Mouse (Mus musculus) left cerebral cortex, postnatal 10 days (tissue): Measurements from ENCODE around the gene Lhb. TPM values are rescaled to one million over a fixed set of nuclear protein-coding genes. Genes with fewer than 3 reads are reported as not detected.

Source experiments
- DNase-seq, 2 experiments: peaks; one replicate each; pipeline ENCODE4 v3.0.0; 2021 to 2022; ENCODE audit warnings: low spot score in 2 of 2, mixed read lengths in 1 of 2; ENCODE audit errors: extremely low spot score in 1 of 2
- intact Hi-C: fragments of 180-260 bp; cut with DNase I; formaldehyde crosslinking; loops from one replicate; pipeline ENCODE4 v1.15.1; 2025
- microRNA-seq: library from miRNA; unstranded; fragments of <30 nt; microRNA quantifications from one replicate; pipeline ENCODE4 v1.2.0, GENCODE M21; 2022
- total RNA-seq, 2 experiments: library from RNA; stranded (reverse); gene quantifications; 2 replicates each; pipeline ENCODE4 v1.2.3; 2021

The Lhb gene
- total RNA-seq, 2 experiments from 2014 or later = not detected

DNA sequence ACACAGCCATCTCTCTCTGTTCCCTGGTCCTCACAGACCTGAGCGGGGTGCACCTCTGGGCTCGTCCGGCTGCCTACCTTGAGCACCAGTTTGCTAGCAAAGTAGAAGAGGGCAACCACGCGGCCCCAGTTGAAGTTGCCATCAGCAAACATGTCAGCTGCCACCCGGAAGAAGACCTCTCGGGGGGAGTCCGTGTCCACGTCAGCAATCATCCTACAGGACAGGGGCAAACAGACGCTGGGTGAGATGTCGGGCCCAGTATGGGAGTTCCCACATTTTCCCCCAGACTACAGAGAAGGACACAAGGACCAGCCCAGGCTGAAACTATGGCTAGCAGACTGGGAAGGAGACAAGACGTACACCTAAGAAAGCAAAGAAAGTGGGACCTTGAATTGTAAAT, 44.5 kb downstream of the Lhb start:
- intact Hi-C loops = no loop called here
- DNase-seq = no peak

DNA sequence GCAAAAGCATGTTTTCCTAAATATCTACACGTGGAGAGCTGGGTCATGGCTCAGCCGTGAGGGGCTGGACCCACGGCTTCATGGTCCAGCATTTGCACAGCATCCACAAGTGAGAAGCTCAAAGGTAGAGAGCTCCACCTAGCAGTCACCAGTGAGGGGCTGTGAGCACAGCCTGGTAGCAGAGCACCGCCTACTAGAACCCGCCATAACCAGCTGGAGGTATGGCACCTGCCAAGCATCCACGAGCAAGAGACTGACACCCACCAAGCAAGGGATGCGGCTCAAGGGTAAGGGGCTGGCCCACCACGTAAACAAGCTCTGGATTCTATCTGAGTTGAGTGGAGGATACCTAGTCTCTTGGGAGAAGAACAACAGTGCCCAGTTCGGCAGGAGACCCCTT, 44.9 kb downstream of the Lhb start:
- no peak for DNase-seq

DNA sequence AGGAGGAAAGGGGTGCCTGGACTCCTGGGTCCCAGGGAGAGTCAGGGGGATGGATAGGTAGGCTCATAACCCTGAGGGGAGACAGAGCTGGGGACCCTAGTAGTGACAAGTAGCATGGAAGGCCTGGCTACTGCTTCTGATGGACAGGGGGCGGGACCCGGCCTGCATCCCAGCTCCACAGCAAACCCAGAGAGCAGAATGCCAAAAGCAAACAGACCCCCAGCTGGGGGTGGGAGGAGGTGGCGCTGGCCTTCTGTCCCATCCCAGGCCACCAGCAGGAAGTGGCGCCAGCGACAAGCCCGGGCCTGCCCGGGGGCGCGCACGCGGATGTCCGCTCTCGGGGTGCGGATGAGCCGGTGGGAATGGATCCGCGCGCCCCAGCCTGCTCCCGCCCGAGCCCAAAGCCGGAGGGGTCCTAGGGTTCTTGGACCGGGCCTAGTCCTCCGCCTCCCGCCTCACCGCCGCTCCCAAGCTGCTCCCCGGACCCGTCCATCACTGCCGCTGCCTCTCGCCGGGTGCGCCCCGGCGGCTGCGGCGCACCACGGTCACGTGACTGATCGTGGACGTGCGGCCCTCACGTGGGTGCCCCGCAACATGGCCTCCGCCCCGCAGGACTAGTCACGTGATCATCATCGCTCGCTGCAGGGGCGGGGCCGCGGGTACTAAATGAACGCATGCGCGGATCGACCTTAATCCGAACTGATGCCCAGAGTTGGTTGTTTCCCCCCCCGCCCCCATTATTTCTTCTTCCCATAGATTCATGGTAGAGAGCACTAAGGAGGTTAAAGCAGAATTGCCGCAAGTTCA, 45.9 kb downstream of the Lhb start, which contains the start of gene Bax:
TSS of gene Bax (minus strand) at position 616 of the 807 bp plus-strand sequence.
- DNase-seq = peak; percentile 95 to 98
- intact Hi-C loops = no loop called here

More for the DNA sequence above, 44.9 kb downstream of the Lhb start:
- intact Hi-C loops = no loop called here

DNA sequence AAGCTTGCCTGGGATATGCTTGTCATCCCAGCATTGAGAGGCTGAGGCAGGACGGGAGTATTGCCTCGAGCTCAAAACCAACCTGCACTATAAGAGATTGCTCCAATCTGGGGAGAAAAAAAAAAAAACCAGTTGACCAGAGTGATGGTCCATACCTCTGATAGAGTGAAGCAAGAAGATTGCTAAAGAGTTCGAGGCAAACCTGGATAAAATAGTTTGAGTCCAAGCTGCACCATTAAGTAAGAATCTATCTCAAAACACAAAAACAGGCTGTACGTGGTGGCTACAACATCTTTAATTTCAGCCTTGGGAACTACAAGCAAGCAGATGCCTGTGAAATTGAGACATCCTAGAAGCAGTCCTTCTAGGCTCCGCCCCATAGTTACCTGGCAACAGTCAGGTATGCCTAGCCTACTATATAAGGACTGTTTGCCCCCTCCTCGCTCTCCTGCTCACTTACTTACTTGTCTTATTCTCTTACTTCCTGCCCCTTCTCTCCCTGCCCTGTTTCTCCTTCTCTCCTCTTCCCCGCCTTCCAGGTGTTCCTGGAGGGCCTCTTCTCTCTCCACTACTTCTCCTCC, 46.6 kb downstream of the Lhb start:
- intact Hi-C loops = no loop called here
- no peak for DNase-seq

DNA sequence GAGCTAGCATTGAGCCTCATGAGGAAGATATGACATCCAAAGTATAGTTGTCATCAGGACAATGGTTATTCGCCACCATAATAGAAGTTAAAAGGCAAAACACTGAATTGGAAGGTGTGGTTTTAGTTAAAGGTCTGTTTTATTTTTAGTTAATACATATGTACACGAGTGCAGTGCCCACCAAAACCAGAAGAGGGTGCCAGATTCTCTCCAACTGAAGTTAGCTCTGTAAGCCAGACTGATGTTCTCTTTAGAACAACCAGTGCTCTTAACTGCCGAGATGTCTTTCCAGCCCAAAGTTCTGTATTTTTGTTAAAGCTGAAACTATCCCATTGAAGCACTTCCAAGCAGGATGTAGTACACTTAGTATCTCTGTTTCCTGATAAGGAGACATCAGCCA, 50.2 kb downstream of the Lhb start:
- DNase-seq = peak; percentile 70 to 71
- intact Hi-C loops = loop anchor here (10.0 kb wide), 1 partner anchor 214 kb away; the partner anchor contains the start of gene Ntn5

Small RNA genes within 50 kb of the gene (microRNA-seq; reads per million reads assigned to microRNA genes)
- gene Gm22133 = not detected

Other genes with a start within 250 kb of the Lhb start
- under 1 TPM in 1 of 2 experiments, not detected in 1; 0.17 TPM for gene Gfy, start 241.3 kb upstream of the Lhb start, total RNA-seq
- gene Pth2, start 239.8 kb upstream of the Lhb start, total RNA-seq = not detected
- 1 to 10 TPM; 2.0 to 2.3 TPM for gene Ccdc155, start 215.9 kb upstream of the Lhb start, total RNA-seq
- gene Dkkl1, start 208.7 kb upstream of the Lhb start, total RNA-seq = 10 to 100 TPM; 16.3 to 18.7 TPM
- 1 to 10 TPM; 6.6 to 6.8 TPM for gene Tead2, start 205.1 kb upstream of the Lhb start, total RNA-seq
- 1 to 10 TPM; 4.1 to 4.3 TPM for gene Cd37, start 181.7 kb upstream of the Lhb start, total RNA-seq
- 1 to 10 TPM; 1.4 to 1.7 TPM for gene Slc6a16, start 179.7 kb upstream of the Lhb start, total RNA-seq
- gene Slc6a21, start 143.3 kb upstream of the Lhb start, total RNA-seq = under 1 TPM; 0.41 to 0.60 TPM
- gene Trpm4, start 87.0 kb upstream of the Lhb start, total RNA-seq = 10 to 100 TPM; 20.5 to 32.2 TPM
- gene Hrc, start 85.5 kb upstream of the Lhb start, total RNA-seq = 1 to 10 TPM in 1 of 2 experiments, under 1 TPM in 1; 0.99 to 1.3 TPM
- gene Ppfia3, start 53.8 kb upstream of the Lhb start, total RNA-seq = 100 to 1,000 TPM; 142 to 147 TPM
- 100 to 1,000 TPM; 176 to 192 TPM for gene Lin7b, start 50.2 kb upstream of the Lhb start, total RNA-seq
- gene Snrnp70, start 25.1 kb upstream of the Lhb start, total RNA-seq = 100 to 1,000 TPM; 352 to 384 TPM
- not detected for gene Kcna7, start 15.2 kb upstream of the Lhb start, total RNA-seq
- gene Ntf5, start 7.1 kb upstream of the Lhb start, total RNA-seq = not detected
- 10 to 100 TPM; 16.9 to 17.3 TPM for gene Gys1, start 14.0 kb downstream of the Lhb start, total RNA-seq
- gene Ruvbl2, start 17.3 kb downstream of the Lhb start, total RNA-seq = 10 to 100 TPM; 31.3 to 41.1 TPM
- gene Ftl1, start 39.1 kb downstream of the Lhb start, total RNA-seq = 100 to 1,000 TPM; 445 to 456 TPM
- 10 to 100 TPM; 86.0 to 93.8 TPM for gene Bax, start 46.1 kb downstream of the Lhb start, total RNA-seq
- not detected for gene Tulp2, start 61.1 kb downstream of the Lhb start, total RNA-seq
- not detected for gene Gm45808, start 66.0 kb downstream of the Lhb start, total RNA-seq
- gene Dhdh, start 68.0 kb downstream of the Lhb start, total RNA-seq = 1 to 10 TPM; 3.0 to 3.1 TPM
- gene Nucb1, start 89.6 kb downstream of the Lhb start, total RNA-seq = 100 to 1,000 TPM; 114 to 127 TPM
- gene Ppp1r15a, start 105.4 kb downstream of the Lhb start, total RNA-seq = 10 to 100 TPM; 25.5 to 28.5 TPM
- 1 to 10 TPM; 1.3 to 2.7 TPM for gene Plekha4, start 105.5 kb downstream of the Lhb start, total RNA-seq
- gene Hsd17b14, start 134.1 kb downstream of the Lhb start, total RNA-seq = under 1 TPM in 1 of 2 experiments, not detected in 1; 0.93 TPM
- gene Bcat2, start 149.3 kb downstream of the Lhb start, total RNA-seq = 10 to 100 TPM; 20.9 to 21.8 TPM
- not detected for gene Fgf21, start 194.7 kb downstream of the Lhb start, total RNA-seq
- under 1 TPM; 0.13 to 0.30 TPM for gene Fut1, start 196.5 kb downstream of the Lhb start, total RNA-seq
- not detected for gene Izumo1, start 201.0 kb downstream of the Lhb start, total RNA-seq
- 10 to 100 TPM; 15.1 to 15.8 TPM for gene Rasip1, start 206.7 kb downstream of the Lhb start, total RNA-seq
- 1 to 10 TPM; 1.2 to 2.2 TPM for gene Mamstr, start 219.2 kb downstream of the Lhb start, total RNA-seq
- gene Fut2, start 245.6 kb downstream of the Lhb start, total RNA-seq = under 1 TPM; 0.18 to 0.24 TPM